Mouse (Mus musculus): ENCODE measurements around the gene Prkcq. TPM values are rescaled to one million over a fixed set of nuclear protein-coding genes. Genes with fewer than 3 reads are reported as not detected.

Prkcq gene
- polyA plus RNA-seq, 1 experiment from 2014 or later: 4.6 TPM

- H3K27me3 ChIP-seq: no peaks in the 10 kb centered on the region
- ATAC-seq (ENCODE audit: low read depth) (peak; percentile 67), DNase-seq (no peak)
- no peaks in the 10 kb centered on the region for H3K36me3 ChIP-seq
- 19% methylated on average over 2 of the region's 2 CpGs for WGBS (ENCODE audit: insufficient replicate concordance)
- no peak overlapping the region for H3K4me3 ChIP-seq (replicated peaks)
- 0 out of 2 replicates have a peak overlapping the region, but pooled peaks have one; percentile 4 for H3K27ac ChIP-seq
- H3K4me2 ChIP-seq: no peak overlapping the region
- H3K4me1 ChIP-seq (replicated peaks): peaks cover 11% of the 10 kb centered on the region
- no peaks in the 10 kb centered on the region for H3K9me3 ChIP-seq (replicated peaks)
- H3K9ac ChIP-seq: no peak overlapping the region
These were observed 15.3 kb downstream of the Prkcq start for GRCm38 (mm10) chr2:11187166-11187565.

DNA sequence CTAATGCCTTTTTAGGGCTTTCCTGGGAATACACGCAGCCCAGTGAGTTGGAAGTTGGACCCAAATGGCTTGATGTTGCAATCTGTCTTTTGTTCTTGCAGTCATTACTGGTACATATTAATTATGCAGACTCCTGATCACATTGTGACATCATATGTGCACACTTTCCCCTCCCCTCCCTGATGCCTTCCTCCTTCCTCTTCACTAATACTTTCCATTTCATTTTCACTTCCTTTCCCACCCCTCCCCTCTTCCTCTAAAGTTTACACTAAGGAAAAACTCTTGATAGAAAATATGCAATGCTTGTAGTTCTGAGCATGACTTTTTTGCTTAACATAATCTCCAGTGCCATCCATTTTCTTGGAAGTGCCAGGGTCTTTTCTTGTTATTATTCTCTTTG, 16.4 kb downstream of the Prkcq start:
- DNase-seq: no peak
- H3K27me3 ChIP-seq: no peaks in the 10 kb centered on the region
- no peak overlapping the region for H3K4me2 ChIP-seq
- no peak for ATAC-seq (ENCODE audit: low read depth)
- H3K9ac ChIP-seq: no peak overlapping the region
- H3K27ac ChIP-seq: no peak overlapping the region
- H3K9me3 ChIP-seq (replicated peaks): no peaks in the 10 kb centered on the region
- H3K4me1 ChIP-seq (replicated peaks): peaks cover 17% of the 10 kb centered on the region
- 81% methylated on average over 1 of the region's 1 CpGs for WGBS (ENCODE audit: insufficient replicate concordance)
- no peaks in the 10 kb centered on the region for H3K36me3 ChIP-seq
- H3K4me3 ChIP-seq (replicated peaks): no peak overlapping the region

- Histone ChIP-seq H3K4me1 (replicated peaks) (peaks cover 21% of the 10 kb centered on the region), H3K4me2 (no peak overlapping the region), H3K9me3 (replicated peaks) (no peaks in the 10 kb centered on the region), H3K27me3 (no peaks in the 10 kb centered on the region), H3K27ac (no peak overlapping the region), H3K9ac (no peak overlapping the region), H3K4me3 (replicated peaks) (no peak overlapping the region), H3K36me3 (no peaks in the 10 kb centered on the region)
- WGBS (ENCODE audit: insufficient replicate concordance): 65% methylated on average over 4 of the region's 4 CpGs
- ATAC-seq (ENCODE audit: low read depth) (no peak), DNase-seq (no peak)
These were observed 17.4 kb downstream of the Prkcq start for GRCm38 (mm10) chr2:11189150-11189767.

DNA sequence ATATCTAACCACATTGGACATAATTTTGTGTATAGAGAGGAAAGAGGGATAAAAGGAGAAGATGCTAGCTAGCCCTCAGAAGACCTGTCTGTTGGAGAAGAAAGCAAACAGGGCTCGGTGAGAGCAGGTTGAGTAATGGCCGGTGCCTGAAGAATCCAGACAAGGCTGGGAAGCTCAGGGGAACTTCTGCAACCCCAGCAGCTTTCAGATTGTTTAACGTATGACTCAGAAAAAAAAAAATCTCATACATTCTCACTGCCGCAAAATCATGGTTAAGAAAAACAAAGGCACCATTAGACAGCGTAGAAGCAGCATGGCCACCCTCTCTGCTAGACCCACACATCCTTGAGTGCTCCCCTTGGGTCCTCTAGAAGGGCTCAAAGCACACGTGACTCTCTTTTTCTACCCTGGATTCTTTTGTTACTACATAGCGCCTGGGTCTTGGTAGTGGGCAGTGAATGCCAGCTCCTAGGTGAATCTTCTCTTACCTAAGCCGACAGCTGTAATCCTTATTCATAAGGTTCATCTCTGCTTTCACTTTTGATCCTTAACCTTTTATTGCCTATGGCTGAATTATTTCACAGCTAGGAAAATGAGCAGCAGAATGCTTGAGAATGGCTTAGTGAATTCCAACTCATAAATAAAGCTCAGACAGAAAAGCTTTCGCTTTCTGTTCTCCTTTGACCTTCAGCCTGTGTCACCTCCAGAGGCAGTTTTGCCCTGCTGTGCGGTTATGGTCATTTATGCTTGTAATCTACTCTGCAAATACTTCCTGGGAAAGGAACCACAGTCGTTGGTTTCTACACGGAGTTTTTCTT, 20.6 kb downstream of the Prkcq start:
- Histone ChIP-seq H3K4me2 (peak overlapping the region; percentile 58), H3K9ac (peak overlapping the region; percentile 26; the same call in 1 of the 2 replicates), H3K36me3 (no peaks in the 10 kb centered on the region), H3K27me3 (no peaks in the 10 kb centered on the region), H3K4me3 (replicated peaks) (peak overlapping the region; percentile 40), H3K9me3 (replicated peaks) (no peaks in the 10 kb centered on the region), H3K4me1 (replicated peaks) (peaks cover 17% of the 10 kb centered on the region), H3K27ac (peak overlapping the region; percentile 15; the same call in 1 of the 2 replicates)
- WGBS (ENCODE audit: insufficient replicate concordance): 26% methylated on average over 12 of the region's 12 CpGs
- DNase-seq (no peak), ATAC-seq (ENCODE audit: low read depth) (no peak)

- Histone ChIP-seq H3K4me3 (replicated peaks) (peak overlapping the region; percentile 40), H3K27ac (0 out of 2 replicates have a peak overlapping the region, but pooled peaks have one; percentile 15), H3K4me1 (replicated peaks) (peaks cover 10% of the 10 kb centered on the region), H3K4me2 (peak overlapping the region; percentile 58), H3K36me3 (no peaks in the 10 kb centered on the region), H3K9ac (peak overlapping the region; percentile 26; the same call in 1 of the 2 replicates), H3K9me3 (replicated peaks) (no peaks in the 10 kb centered on the region), H3K27me3 (no peaks in the 10 kb centered on the region)
- DNase-seq (no peak), ATAC-seq (ENCODE audit: low read depth) (no peak)
- 19% methylated on average over 6 of the region's 6 CpGs for WGBS (ENCODE audit: insufficient replicate concordance)
These were observed 21.3 kb downstream of the Prkcq start for GRCm38 (mm10) chr2:11193099-11193618.

- no peak for DNase-seq
- Histone ChIP-seq H3K27me3 (no peaks in the 10 kb centered on the region), H3K9ac (no peak overlapping the region), H3K27ac (no peak overlapping the region), H3K9me3 (replicated peaks) (no peaks in the 10 kb centered on the region), H3K4me3 (replicated peaks) (no peak overlapping the region), H3K36me3 (no peaks in the 10 kb centered on the region), H3K4me1 (replicated peaks) (peaks cover 10% of the 10 kb centered on the region), H3K4me2 (no peak overlapping the region)
- no peak for ATAC-seq (ENCODE audit: low read depth)
- 65% methylated on average over 5 of the region's 5 CpGs for WGBS (ENCODE audit: insufficient replicate concordance)
These were observed 22.9 kb downstream of the Prkcq start for GRCm38 (mm10) chr2:11194732-11195340.

GRCm38 (mm10) chr2:11196071-11196470, 24.2 kb downstream of the Prkcq start:
- no peak overlapping the region for H3K27ac ChIP-seq
- no peaks in the 10 kb centered on the region for H3K9me3 ChIP-seq (replicated peaks)
- H3K27me3 ChIP-seq: no peaks in the 10 kb centered on the region
- H3K36me3 ChIP-seq: no peaks in the 10 kb centered on the region
- H3K4me1 ChIP-seq (replicated peaks): peaks cover 10% of the 10 kb centered on the region
- ATAC-seq (ENCODE audit: low read depth) (no peak), DNase-seq (no peak)
- 60% methylated on average over 2 of the region's 2 CpGs for WGBS (ENCODE audit: insufficient replicate concordance)
- H3K9ac ChIP-seq: no peak overlapping the region
- H3K4me3 ChIP-seq (replicated peaks): no peak overlapping the region
- H3K4me2 ChIP-seq: no peak overlapping the region

GRCm38 (mm10) chr2:11196952-11197559, 25.1 kb downstream of the Prkcq start:
- H3K4me1 ChIP-seq (replicated peaks): peaks cover 10% of the 10 kb centered on the region

DNA sequence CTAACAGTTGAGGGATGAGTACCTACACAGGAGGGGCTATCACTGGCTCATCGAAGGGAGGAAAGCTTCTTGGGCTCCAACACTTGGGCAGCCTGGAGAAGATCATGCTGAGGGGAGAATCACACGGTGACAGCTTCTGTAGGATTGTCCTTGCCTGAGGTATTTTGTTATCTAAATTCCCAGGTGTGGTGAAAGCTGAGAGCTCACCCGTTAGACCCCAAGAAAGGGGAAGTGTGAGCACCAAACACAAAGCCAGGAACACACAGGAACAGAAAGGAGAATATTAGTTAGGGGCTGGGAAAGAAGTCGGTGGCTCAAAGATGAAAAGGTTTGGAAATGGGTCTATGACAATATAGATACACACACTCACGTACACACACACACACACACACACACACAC, 27.7 kb downstream of the Prkcq start:
- Histone ChIP-seq H3K4me2 (no peak overlapping the region), H3K4me1 (replicated peaks) (peaks cover 8% of the 10 kb centered on the region), H3K9me3 (replicated peaks) (no peaks in the 10 kb centered on the region), H3K27me3 (no peaks in the 10 kb centered on the region), H3K27ac (no peak overlapping the region), H3K36me3 (no peaks in the 10 kb centered on the region), H3K4me3 (replicated peaks) (no peak overlapping the region), H3K9ac (no peak overlapping the region)
- DNase-seq: no peak
- WGBS (ENCODE audit: insufficient replicate concordance): 24% methylated on average over 5 of the region's 5 CpGs
- ATAC-seq (ENCODE audit: low read depth): no peak

More at GRCm38 (mm10) chr2:11196952-11197559, 25.1 kb downstream of the Prkcq start:
- no peak overlapping the region for H3K9ac ChIP-seq
- ATAC-seq (ENCODE audit: low read depth) (no peak), DNase-seq (no peak)
- H3K4me2 ChIP-seq: no peak overlapping the region
- no peaks in the 10 kb centered on the region for H3K36me3 ChIP-seq
- 21% methylated on average over 5 of the region's 5 CpGs for WGBS (ENCODE audit: insufficient replicate concordance)
- no peak overlapping the region for H3K4me3 ChIP-seq (replicated peaks)
- H3K9me3 ChIP-seq (replicated peaks): no peaks in the 10 kb centered on the region
- H3K27ac ChIP-seq: no peak overlapping the region
- no peaks in the 10 kb centered on the region for H3K27me3 ChIP-seq

DNA sequence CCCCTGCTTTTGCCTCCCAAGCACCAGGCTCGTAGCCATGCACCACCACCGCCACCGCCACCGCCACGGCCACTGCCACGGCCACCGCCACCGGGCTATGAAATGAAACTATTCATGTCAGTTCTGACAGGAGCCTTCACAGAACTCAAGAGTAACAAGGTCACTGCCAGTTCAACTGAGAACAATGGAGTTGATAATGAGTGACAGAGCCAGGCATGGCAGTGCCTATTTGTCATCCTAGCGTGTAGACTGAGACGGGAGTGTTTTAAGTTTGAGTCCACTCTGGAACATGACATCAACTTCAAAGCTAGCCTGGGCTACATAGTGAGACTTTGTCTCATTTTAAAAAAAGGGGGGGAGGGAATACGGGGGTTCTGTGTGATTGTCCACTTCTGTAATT, 30.9 kb downstream of the Prkcq start:
- no peaks in the 10 kb centered on the region for H3K36me3 ChIP-seq
- 73% methylated on average over 11 of the region's 11 CpGs for WGBS (ENCODE audit: insufficient replicate concordance)
- H3K27ac ChIP-seq: no peak overlapping the region
- ATAC-seq (ENCODE audit: low read depth) (no peak), DNase-seq (no peak)
- H3K4me3 ChIP-seq (replicated peaks): no peak overlapping the region
- H3K9me3 ChIP-seq (replicated peaks): no peaks in the 10 kb centered on the region
- no peak overlapping the region for H3K9ac ChIP-seq
- no peaks in the 10 kb centered on the region for H3K27me3 ChIP-seq
- H3K4me2 ChIP-seq: no peak overlapping the region
- peaks cover 8% of the 10 kb centered on the region for H3K4me1 ChIP-seq (replicated peaks)

DNA sequence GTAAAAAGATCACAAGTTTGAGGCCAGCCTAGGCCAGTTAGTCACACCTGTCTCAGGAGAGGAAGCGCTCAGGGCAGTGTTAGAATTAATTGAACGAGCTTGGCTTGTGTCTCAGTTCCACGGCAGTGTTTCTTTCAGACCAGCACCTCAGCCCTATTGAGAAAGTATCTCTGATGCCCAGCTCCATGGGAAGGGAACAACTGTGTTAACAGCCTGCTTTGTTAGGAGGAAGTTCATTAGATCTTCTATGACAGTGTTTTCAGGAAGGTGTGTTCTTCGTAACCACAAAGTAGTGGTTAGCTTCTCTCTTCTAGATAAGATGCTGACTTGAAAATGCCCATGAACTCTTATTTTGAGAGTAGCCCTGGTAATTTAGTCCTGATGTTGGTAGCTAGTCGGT, 31.4 kb downstream of the Prkcq start:
- ATAC-seq (ENCODE audit: low read depth): no peak
- 23% methylated on average over 5 of the region's 5 CpGs for WGBS (ENCODE audit: insufficient replicate concordance)
- Histone ChIP-seq H3K9ac (no peak overlapping the region), H3K9me3 (replicated peaks) (no peaks in the 10 kb centered on the region), H3K27me3 (no peaks in the 10 kb centered on the region), H3K36me3 (no peaks in the 10 kb centered on the region), H3K4me2 (no peak overlapping the region), H3K4me1 (replicated peaks) (peaks cover 8% of the 10 kb centered on the region), H3K4me3 (replicated peaks) (no peak overlapping the region), H3K27ac (no peak overlapping the region)
- DNase-seq: no peak

Measured in liver, embryonic 13.5 days (tissue).